Mouse (Mus musculus) heart, postnatal 0 days (tissue): Measurements from ENCODE around the gene Ptpn6.

ENCODE experiments used
- CTCF ChIP-seq: IDR thresholded peaks from 2 replicates; pipeline ENCODE4 v1.5.1; 2016; ENCODE audit warnings: antibody characterized with exemption, control low read depth, low read depth
- EP300 ChIP-seq: IDR thresholded peaks from 2 replicates; pipeline ENCODE4 v1.6.1; 2016; ENCODE audit warnings: antibody characterized with exemption, low read depth

DNA sequence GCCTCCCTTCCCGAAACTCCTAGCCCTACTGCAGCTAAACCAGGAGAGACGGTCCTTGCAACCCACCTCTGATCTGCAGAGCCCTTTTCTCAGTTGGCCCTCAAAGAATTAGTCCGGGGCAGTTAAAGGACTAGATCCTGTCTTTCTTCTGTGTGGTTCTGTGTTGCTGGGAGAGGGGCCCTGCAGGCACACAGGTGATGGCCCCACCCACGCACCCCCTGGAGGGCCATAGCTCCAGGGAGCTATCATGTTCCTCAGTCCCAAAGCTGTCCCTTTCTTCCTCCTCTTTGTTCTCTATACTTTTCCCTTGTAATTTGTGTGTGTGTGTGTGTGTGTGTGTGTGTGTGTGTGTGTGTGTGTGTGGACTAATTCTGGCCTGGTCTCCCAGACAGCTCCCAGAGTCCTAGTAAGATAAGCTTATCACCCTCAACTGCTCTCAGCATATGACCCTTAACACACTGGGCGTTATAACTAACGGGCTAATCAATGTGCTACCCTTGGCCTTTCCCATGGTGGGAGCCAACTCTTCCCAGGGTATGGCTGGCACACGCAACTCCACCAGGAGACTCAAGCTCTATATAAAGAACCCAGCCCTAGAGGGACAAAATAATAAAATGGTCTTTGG, 19.0 kb downstream of the Ptpn6 start:
- TF ChIP-seq CTCF (no peak), EP300 (no peak)
